Mouse (Mus musculus) intestine, embryonic 15.5 days (tissue): ENCODE measurements around the gene H13. TPM values are rescaled to one million over a fixed set of nuclear protein-coding genes. Genes with fewer than 3 reads are reported as not detected.
A peak's percentile ranks its signal among the peaks of the same experiment; 100 is the strongest.

ENCODE experiments used
- ATAC-seq: fragments of 200-750 bp; cut with Nextera tagmentation; 2 replicates; pipeline ENCODE4 v1.8.0; 2017; ENCODE audit warnings: moderate TSS enrichment, moderate library complexity
- H3K27ac ChIP-seq: fragments of 300-500 bp; sonication (generic); 2 replicates; pipeline ENCODE4 v1.5.1; 2015; ENCODE audit warnings: mild to moderate bottlenecking, inconsistent platforms
- H3K27me3 ChIP-seq: fragments of 300-500 bp; sonication (generic); replicated peaks from 2 replicates; pipeline ENCODE4 v1.6.1; 2015; ENCODE audit warnings: inconsistent platforms
- H3K36me3 ChIP-seq: fragments of 300-500 bp; sonication (generic); 2 replicates; pipeline ENCODE4 v1.6.1; 2015; ENCODE audit warnings: inconsistent platforms
- H3K4me1 ChIP-seq: fragments of 300-500 bp; sonication (generic); replicated peaks from 2 replicates; pipeline ENCODE4 v1.6.1; 2015; ENCODE audit warnings: inconsistent platforms
- H3K4me2 ChIP-seq: fragments of 300-500 bp; sonication (generic); replicated peaks from 2 replicates; pipeline ENCODE4 v1.6.1; 2015; ENCODE audit warnings: mild to moderate bottlenecking, inconsistent platforms
- H3K4me3 ChIP-seq: fragments of 300-500 bp; sonication (generic); replicated peaks from 2 replicates; pipeline ENCODE4 v1.5.1; 2015; ENCODE audit warnings: inconsistent platforms
- H3K9ac ChIP-seq: fragments of 300-500 bp; sonication (generic); 2 replicates; pipeline ENCODE4 v1.6.1; 2015; ENCODE audit warnings: inconsistent platforms
- H3K9me3 ChIP-seq: fragments of 300-500 bp; sonication (generic); 2 replicates; pipeline ENCODE4 v1.6.1; 2016; ENCODE audit warnings: inconsistent platforms
- WGBS: fragments of 180-500 bp; shearing (Covaris S2); methylation state at CpG from one replicate; pipeline ENCODE4 v1.1.7; 2015; 5-methylcytosine and 5-hydroxymethylcytosine counted together
- polyA plus RNA-seq: library from polyadenylated mRNA; unstranded; fragments of >200 nt; fragmentation: Nextera tagmentation; extraction: Ambion mirVana; gene quantifications from 2 replicates; pipeline ENCODE4 v1.2.1, GENCODE M21; 2015

H13 gene
- polyA plus RNA-seq, 1 experiment from 2014 or later, result 115 TPM

GRCm38 (mm10) chr2:152693233-152693632 is 24.0 kb downstream of the H13 start:
- Histone ChIP-seq H3K4me1 (no peaks in the 10 kb centered on the region), H3K4me2 (peak overlapping the region; percentile 42), H3K27ac (no peak overlapping the region), H3K27me3 (no peaks in the 10 kb centered on the region), H3K9ac (no peak overlapping the region), H3K36me3 (peaks cover 20% of the 10 kb centered on the region), H3K9me3 (no peaks in the 10 kb centered on the region), H3K4me3 (0 out of 2 replicates have a peak overlapping the region, but pooled peaks have one; percentile 0)
- 14% methylated on average over 9 of the region's 9 CpGs for WGBS
- ATAC-seq, result peak; percentile 50

GRCm38 (mm10) chr2:152693735-152694134 is 24.5 kb downstream of the H13 start:
- Histone ChIP-seq H3K36me3 (peaks cover 25% of the 10 kb centered on the region), H3K9ac (no peak overlapping the region)

DNA sequence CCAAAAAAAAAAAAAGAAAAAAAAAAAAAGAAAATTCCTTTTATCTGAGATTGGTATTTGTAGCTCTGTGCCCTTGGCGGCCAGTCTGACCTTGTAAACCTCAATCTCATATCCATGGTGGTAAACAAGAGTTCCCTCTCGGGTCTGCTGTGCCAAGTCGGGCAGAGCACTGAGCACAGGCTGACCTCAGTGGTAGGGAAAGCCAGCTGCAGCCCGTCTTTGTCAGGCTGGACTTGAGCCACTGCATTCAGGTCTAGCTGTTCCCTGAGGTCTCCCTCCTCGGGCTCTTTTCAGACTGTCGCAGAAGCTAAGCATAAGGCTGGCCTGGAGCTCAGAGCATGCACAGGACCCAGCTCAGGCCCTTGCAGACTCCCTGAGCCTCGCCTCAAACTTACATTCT is 25.4 kb downstream of the H13 start:
- 56% methylated on average over 7 of the region's 7 CpGs for WGBS
- no peaks in the 10 kb centered on the region for H3K4me1 ChIP-seq
- H3K9me3 ChIP-seq, result no peaks in the 10 kb centered on the region
- no peak overlapping the region for H3K27ac ChIP-seq
- H3K27me3 ChIP-seq, result no peaks in the 10 kb centered on the region
- H3K4me3 ChIP-seq, result no peak overlapping the region
- peaks cover 29% of the 10 kb centered on the region for H3K36me3 ChIP-seq
- H3K9ac ChIP-seq, result no peak overlapping the region
- ATAC-seq, result no peak
- no peak overlapping the region for H3K4me2 ChIP-seq

More at GRCm38 (mm10) chr2:152693735-152694134, 24.5 kb downstream of the H13 start:
- Histone ChIP-seq H3K4me2 (peak overlapping the region; percentile 42), H3K4me3 (0 out of 2 replicates have a peak overlapping the region, but pooled peaks have one; percentile 0), H3K27me3 (no peaks in the 10 kb centered on the region), H3K9me3 (no peaks in the 10 kb centered on the region), H3K27ac (peak overlapping the region; percentile 48; the same call in 1 of the 2 replicates), H3K4me1 (no peaks in the 10 kb centered on the region)
- WGBS, result 81% methylated on average over 13 of the region's 13 CpGs
- ATAC-seq, result no peak

DNA sequence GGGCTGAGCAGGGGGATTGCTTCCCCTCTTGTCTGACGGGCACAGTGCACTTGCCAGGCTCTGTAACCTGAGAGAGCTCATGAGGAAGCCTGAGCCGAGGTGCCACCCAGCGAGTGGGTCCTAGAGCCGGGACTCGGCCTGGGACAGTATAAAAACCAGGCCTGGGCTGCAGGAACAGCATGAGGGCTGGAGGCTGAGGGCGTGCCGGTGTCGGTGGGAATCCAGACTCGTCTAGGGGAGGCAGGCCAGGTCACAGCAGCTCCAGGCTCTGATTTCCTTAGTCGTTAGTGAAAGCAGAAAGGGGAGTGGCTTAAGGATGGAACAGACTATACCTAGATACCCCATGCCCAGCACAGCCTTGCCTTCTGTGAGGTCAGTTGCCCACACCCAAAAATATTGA is 26.8 kb downstream of the H13 start:
- 0 out of 2 replicates have a peak, but pooled peaks cover 3% of the 10 kb centered on the region for H3K4me1 ChIP-seq
- no peak; the same call in 1 of the 2 replicates for ATAC-seq
- no peak overlapping the region for H3K4me3 ChIP-seq
- H3K9ac ChIP-seq, result peak overlapping the region; percentile 29; the same call in 1 of the 2 replicates
- WGBS, result 68% methylated on average over 10 of the region's 10 CpGs
- H3K36me3 ChIP-seq, result peaks cover 38% of the 10 kb centered on the region
- H3K4me2 ChIP-seq, result no peak overlapping the region
- no peaks in the 10 kb centered on the region for H3K9me3 ChIP-seq
- H3K27me3 ChIP-seq, result no peaks in the 10 kb centered on the region
- no peak overlapping the region for H3K27ac ChIP-seq

DNA sequence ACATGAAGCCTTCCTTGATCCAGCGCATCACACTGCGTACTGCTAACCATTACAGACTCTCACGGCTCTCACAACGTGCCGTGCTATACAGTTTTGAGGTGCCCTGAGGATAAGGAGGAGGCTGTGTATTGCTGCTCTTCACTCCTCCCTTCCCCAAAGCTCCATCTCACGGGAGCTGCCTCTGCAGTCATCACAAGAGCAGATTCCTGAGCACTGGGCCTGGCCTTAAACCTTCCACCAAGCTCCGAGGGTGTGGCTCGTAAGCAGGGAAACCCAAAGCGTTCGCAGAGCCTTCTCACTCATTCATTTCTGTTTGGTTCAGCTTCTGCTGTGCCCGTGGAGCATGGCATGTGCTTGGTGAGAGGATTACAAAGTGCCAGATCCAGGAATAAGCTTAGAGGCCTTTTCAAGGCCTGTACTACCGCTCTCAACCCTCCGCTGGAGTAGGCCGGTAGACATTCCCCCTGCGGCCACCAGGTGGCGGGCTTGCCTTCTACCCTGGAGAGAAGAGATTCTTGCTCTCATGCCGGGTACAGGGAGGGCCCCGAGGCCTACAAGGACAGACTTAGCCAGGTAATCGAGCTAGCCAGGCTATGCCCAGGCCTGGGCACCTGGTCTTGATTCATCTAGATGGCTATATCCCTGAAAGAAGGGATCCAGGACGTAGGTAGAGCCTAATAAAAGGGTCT is 27.4 kb downstream of the H13 start:
- Histone ChIP-seq H3K9ac (peak overlapping the region; percentile 35), H3K27ac (peak overlapping the region; percentile 33; the same call in 1 of the 2 replicates), H3K36me3 (peaks cover 44% of the 10 kb centered on the region), H3K9me3 (no peaks in the 10 kb centered on the region), H3K4me2 (no peak overlapping the region), H3K4me3 (no peak overlapping the region), H3K27me3 (no peaks in the 10 kb centered on the region), H3K4me1 (0 out of 2 replicates have a peak, but pooled peaks cover 3% of the 10 kb centered on the region)
- ATAC-seq, result peak; percentile 78
- WGBS, result 40% methylated on average over 20 of the region's 20 CpGs

DNA sequence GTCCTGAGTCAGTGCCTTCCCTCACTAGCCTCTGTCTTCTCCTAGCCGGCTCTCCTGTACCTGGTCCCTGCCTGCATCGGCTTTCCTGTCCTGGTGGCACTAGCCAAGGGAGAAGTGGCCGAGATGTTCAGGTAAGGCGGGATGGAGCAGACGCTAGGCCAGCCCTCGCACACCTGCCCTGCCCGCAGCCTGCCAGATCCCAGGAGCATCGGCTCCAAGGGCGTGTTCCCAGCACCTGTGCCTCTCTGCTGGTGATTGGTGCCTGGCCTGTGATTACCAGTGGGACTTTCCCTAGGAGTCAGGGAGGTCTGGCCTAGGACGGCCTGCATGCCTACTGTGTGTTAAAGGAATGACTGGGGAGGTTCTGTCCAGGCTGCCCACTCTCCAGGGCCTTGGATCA is 30.9 kb downstream of the H13 start:
- H3K4me2 ChIP-seq, result no peak overlapping the region
- H3K27me3 ChIP-seq, result no peaks in the 10 kb centered on the region
- H3K36me3 ChIP-seq, result peaks cover 74% of the 10 kb centered on the region
- no peak overlapping the region for H3K4me3 ChIP-seq
- 0 out of 2 replicates have a peak, but pooled peaks cover 4% of the 10 kb centered on the region for H3K4me1 ChIP-seq
- no peak overlapping the region for H3K27ac ChIP-seq
- WGBS, result 92% methylated on average over 10 of the region's 10 CpGs
- H3K9ac ChIP-seq, result no peak overlapping the region
- ATAC-seq, result 0 out of 2 replicates have a peak, but pooled peaks have one; percentile 6
- no peaks in the 10 kb centered on the region for H3K9me3 ChIP-seq

GRCm38 (mm10) chr2:152700725-152701124 is 31.5 kb downstream of the H13 start:
- ATAC-seq, result no peak
- H3K27me3 ChIP-seq, result no peaks in the 10 kb centered on the region
- no peak overlapping the region for H3K4me2 ChIP-seq
- no peak overlapping the region for H3K9ac ChIP-seq
- no peak overlapping the region for H3K4me3 ChIP-seq
- no peak overlapping the region for H3K27ac ChIP-seq
- no peaks in the 10 kb centered on the region for H3K9me3 ChIP-seq
- WGBS, result 92% methylated on average over 8 of the region's 8 CpGs
- H3K36me3 ChIP-seq, result peaks cover 75% of the 10 kb centered on the region
- H3K4me1 ChIP-seq, result peaks cover 10% of the 10 kb centered on the region; the same call in 1 of the 2 replicates

- WGBS, result 93% methylated on average over 21 of the region's 21 CpGs
- Histone ChIP-seq H3K4me2 (no peak overlapping the region), H3K27me3 (no peaks in the 10 kb centered on the region), H3K9ac (no peak overlapping the region), H3K36me3 (peaks cover 63% of the 10 kb centered on the region), H3K9me3 (no peaks in the 10 kb centered on the region), H3K4me1 (peaks cover 28% of the 10 kb centered on the region), H3K27ac (no peak overlapping the region), H3K4me3 (no peak overlapping the region)
- ATAC-seq, result no peak
Measured at GRCm38 (mm10) chr2:152703596-152704255, 34.5 kb downstream of the H13 start.

- H3K4me3 ChIP-seq, result no peak overlapping the region
- no peaks in the 10 kb centered on the region for H3K9me3 ChIP-seq
- no peak for ATAC-seq
- no peaks in the 10 kb centered on the region for H3K27me3 ChIP-seq
- H3K4me1 ChIP-seq, result peaks cover 29% of the 10 kb centered on the region
- H3K36me3 ChIP-seq, result peaks cover 61% of the 10 kb centered on the region
- no peak overlapping the region for H3K4me2 ChIP-seq
- H3K27ac ChIP-seq, result no peak overlapping the region
- no peak overlapping the region for H3K9ac ChIP-seq
- 84% methylated on average over 5 of the region's 5 CpGs for WGBS
Measured at GRCm38 (mm10) chr2:152704256-152704605, 35.0 kb downstream of the H13 start.

DNA sequence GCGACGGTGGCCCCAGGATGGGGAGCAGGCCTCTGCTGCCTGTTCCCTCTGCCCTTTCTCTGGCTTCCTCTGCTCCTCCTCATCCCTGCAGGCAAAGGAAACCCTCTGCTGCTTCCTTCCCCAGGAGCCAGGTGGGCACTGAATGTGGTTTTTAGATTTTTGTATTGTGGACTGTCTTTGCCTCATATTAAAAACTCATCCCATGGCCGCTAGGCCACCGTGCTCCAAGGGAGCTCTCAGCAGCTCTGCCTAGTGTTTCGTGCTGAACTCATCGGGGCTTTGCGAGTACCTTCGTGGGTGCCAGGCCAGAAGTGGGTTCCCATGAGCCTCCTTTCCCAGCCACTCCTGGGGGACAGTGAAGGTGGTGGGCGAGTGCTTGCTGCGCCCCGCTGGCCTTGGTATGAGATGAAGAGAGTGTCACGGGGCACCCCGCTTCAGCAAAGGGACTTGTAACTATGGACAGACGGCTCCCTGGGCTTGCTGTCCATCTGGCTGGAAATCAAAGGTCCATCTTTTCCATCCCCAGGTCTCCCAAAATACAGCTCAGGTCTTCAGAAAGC is 35.6 kb downstream of the H13 start:
- ATAC-seq, result no peak
- H3K36me3 ChIP-seq, result peaks cover 55% of the 10 kb centered on the region

DNA sequence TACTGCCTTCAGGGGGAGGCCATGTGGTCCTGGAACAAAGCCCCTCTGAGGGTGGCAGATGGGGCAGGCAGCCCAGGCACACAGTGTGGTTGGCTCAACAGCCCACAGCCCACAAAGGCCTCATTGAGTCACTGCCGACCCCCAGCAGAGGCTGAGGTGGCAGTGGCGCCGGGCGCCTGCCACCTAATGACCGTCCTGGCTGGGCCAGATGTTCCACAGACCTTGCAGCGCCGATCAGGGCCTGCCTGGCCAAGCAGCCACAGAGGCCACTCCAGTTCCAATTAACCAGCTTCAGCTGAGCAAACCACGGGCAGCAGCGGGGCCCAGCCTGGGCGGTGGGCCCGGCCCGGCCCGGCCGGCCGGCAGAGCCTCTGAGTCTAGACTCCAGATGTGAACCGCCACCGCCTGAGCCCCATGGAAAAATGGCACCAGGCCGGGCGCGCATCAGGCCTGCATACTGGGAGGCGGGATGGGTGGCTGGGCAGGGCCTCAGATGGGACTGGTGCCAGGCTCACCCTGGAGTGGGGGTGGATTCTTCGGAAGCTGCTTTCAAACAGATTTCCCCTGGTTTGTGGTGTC is 36.8 kb downstream of the H13 start:
- Histone ChIP-seq H3K27ac (peak overlapping the region; percentile 75), H3K9me3 (no peaks in the 10 kb centered on the region), H3K9ac (0 out of 2 replicates have a peak overlapping the region, but pooled peaks have one; percentile 13), H3K36me3 (peaks cover 44% of the 10 kb centered on the region), H3K27me3 (no peaks in the 10 kb centered on the region), H3K4me3 (no peak overlapping the region), H3K4me2 (no peak overlapping the region), H3K4me1 (peaks cover 31% of the 10 kb centered on the region)
- ATAC-seq, result 0 out of 2 replicates have a peak, but pooled peaks have one; percentile 3
- 72% methylated on average over 22 of the region's 22 CpGs for WGBS

More for the DNA sequence above, 35.6 kb downstream of the H13 start:
- peaks cover 32% of the 10 kb centered on the region for H3K4me1 ChIP-seq
- no peak overlapping the region for H3K4me3 ChIP-seq
- no peaks in the 10 kb centered on the region for H3K9me3 ChIP-seq
- no peak overlapping the region for H3K27ac ChIP-seq
- no peak overlapping the region for H3K4me2 ChIP-seq
- no peaks in the 10 kb centered on the region for H3K27me3 ChIP-seq
- 94% methylated on average over 14 of the region's 14 CpGs for WGBS
- H3K9ac ChIP-seq, result no peak overlapping the region

DNA sequence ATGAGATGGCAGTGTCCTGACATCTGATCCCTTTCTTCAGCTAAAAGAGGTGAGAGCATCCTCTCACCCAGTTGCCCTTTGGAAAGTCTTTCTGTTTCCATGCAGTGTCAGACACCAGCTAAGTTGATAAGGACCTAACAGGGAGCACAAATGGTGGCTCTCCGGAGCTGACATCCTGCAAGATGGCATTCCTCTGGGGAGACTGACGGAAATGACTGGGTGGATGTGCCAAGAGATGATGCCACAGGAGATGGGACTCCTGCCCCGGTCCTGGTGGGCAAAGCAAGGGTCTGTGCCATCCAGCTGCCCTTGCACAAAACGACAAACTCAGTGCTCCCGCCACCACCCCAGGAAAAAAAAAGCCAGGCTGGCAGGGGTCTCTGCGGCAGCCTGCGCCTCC is 37.9 kb downstream of the H13 start:
- H3K4me2 ChIP-seq, result peak overlapping the region; percentile 64
- peak overlapping the region; percentile 62 for H3K9ac ChIP-seq
- H3K27ac ChIP-seq, result peak overlapping the region; percentile 90
- WGBS, result 34% methylated on average over 7 of the region's 7 CpGs
- H3K9me3 ChIP-seq, result no peaks in the 10 kb centered on the region
- peaks cover 33% of the 10 kb centered on the region for H3K36me3 ChIP-seq
- H3K27me3 ChIP-seq, result no peaks in the 10 kb centered on the region
- H3K4me1 ChIP-seq, result peaks cover 31% of the 10 kb centered on the region
- peak overlapping the region; percentile 39 for H3K4me3 ChIP-seq
- peak; percentile 4 for ATAC-seq
